Mouse (Mus musculus) liver, embryonic 11.5 days (tissue): Measurements from ENCODE around the gene Sergef. TPM values are rescaled to one million over a fixed set of nuclear protein-coding genes. Genes with fewer than 3 reads are reported as not detected.
A peak's percentile ranks its signal among the peaks of the same experiment; 100 is the strongest.

Source experiments
- ATAC-seq: fragments of 200-750 bp; cut with Nextera tagmentation; replicated peaks from 2 replicates; pipeline ENCODE4 v1.8.0; 2017; ENCODE audit warnings: moderate number of reproducible peaks, mild to moderate bottlenecking, moderate TSS enrichment, moderate library complexity; ENCODE audit not compliant: low FRiP score
- DNase-seq: peaks from one replicate; pipeline ENCODE4 v3.0.0-alpha.2; 2017; ENCODE audit warnings: low spot score
- H3K27ac ChIP-seq: fragments of 300-500 bp; sonication (generic); 2 replicates; pipeline ENCODE4 v1.5.1; 2014; ENCODE audit warnings: mild to moderate bottlenecking, low read depth, low read length, control low read depth
- H3K27me3 ChIP-seq: fragments of 300-500 bp; sonication (generic); replicated peaks from 2 replicates; pipeline ENCODE4 v1.6.1; 2014; ENCODE audit warnings: low read length, mixed read lengths; ENCODE audit not compliant: control insufficient read depth, insufficient read depth
- H3K36me3 ChIP-seq: fragments of 300-500 bp; sonication (generic); 2 replicates; pipeline ENCODE4 v1.6.1; 2014; ENCODE audit warnings: mild to moderate bottlenecking, low read length, moderate library complexity, mixed read lengths; ENCODE audit not compliant: control insufficient read depth, insufficient read depth
- H3K4me1 ChIP-seq: fragments of 300-500 bp; sonication (generic); replicated peaks from 2 replicates; pipeline ENCODE4 v1.6.1; 2014; ENCODE audit warnings: low read length, mixed read lengths; ENCODE audit not compliant: control insufficient read depth, insufficient read depth
- H3K4me2 ChIP-seq: fragments of 300-500 bp; sonication (generic); 2 replicates; pipeline ENCODE4 v1.6.1; 2014; ENCODE audit warnings: mild to moderate bottlenecking, control low read depth, moderate library complexity
- H3K4me3 ChIP-seq: fragments of 300-500 bp; sonication (generic); 2 replicates; pipeline ENCODE4 v1.5.1; 2014; ENCODE audit warnings: low read depth, low read length, control low read depth
- H3K9ac ChIP-seq: fragments of 300-500 bp; sonication (generic); 2 replicates; pipeline ENCODE4 v1.6.1; 2014; ENCODE audit warnings: low read depth, low read length, control low read depth
- H3K9me3 ChIP-seq: fragments of 300-500 bp; sonication (generic); 2 replicates; pipeline ENCODE4 v1.6.1; 2016; ENCODE audit warnings: low read length, inconsistent platforms, mixed read lengths; ENCODE audit not compliant: control insufficient read depth
- WGBS: fragments of 180-500 bp; shearing (Covaris S2); extraction: QIAGEN DNeasy Blood & Tissue Kit; methylation state at CpG from one replicate; pipeline ENCODE4 v1.1.7; 2014; 5-methylcytosine and 5-hydroxymethylcytosine counted together
- polyA plus RNA-seq: library from polyadenylated mRNA; unstranded; fragments of >200 nt; fragmentation: Nextera tagmentation; extraction: Ambion mirVana; gene quantifications from 2 replicates; pipeline ENCODE4 v1.2.1, GENCODE M21; 2014

Sergef gene
- polyA plus RNA-seq, 1 experiment from 2014 or later: 13.2 TPM

DNA sequence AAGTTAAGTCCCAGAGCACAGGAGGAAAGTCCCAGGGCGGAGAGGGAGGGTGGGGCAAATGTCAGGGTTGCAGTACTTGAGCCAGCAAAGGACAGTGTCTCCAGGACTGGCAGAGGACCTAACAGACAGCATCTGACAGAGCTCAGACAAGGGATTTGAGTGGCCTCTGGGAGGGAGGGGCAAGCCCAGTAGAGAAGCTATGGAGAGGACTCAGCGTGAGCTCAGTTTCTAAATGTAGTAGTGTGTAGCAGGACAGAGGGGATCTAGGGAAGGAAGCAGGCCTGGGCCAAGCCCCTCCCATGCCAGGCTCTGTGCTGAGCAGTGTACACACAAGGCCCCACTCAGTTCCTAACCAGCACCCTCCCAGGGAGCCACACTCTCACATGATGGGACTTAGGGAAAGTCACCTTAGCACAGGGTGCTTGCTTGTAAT is 157.5 kb downstream of the Sergef start:
- H3K4me3 ChIP-seq: no peak overlapping the region
- 38% methylated on average over 2 of the region's 2 CpGs for WGBS
- no peaks in the 10 kb centered on the region for H3K36me3 ChIP-seq
- DNase-seq: no peak
- H3K4me1 ChIP-seq: peaks cover 10% of the 10 kb centered on the region
- H3K27ac ChIP-seq: no peak overlapping the region
- no peak overlapping the region for H3K4me2 ChIP-seq
- no peak; the same call in 1 of the 2 replicates for ATAC-seq
- H3K9ac ChIP-seq: no peak overlapping the region
- H3K27me3 ChIP-seq: no peaks in the 10 kb centered on the region
- H3K9me3 ChIP-seq: no peaks in the 10 kb centered on the region

DNA sequence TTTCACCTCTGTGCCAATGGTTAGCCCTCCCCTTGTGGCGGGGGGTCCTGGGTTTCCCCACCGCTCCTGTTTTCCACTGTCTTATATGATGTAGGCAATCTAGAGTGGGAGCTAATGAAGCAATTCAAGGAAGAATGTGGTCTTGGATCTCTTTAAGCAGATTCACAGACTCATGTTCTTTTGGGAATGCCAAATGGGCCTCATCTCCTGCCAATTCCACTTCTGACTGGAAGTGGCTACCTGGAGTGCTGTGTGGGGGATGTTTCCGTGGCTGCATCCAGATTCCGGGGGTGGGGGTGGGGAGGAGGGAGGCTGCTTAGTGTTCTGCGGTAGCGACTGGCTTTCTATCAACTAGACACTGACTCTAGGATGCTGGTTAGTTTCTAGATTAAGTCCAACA is 159.8 kb downstream of the Sergef start:
- Histone ChIP-seq H3K4me3 (no peak overlapping the region), H3K4me1 (peaks cover 10% of the 10 kb centered on the region), H3K4me2 (no peak overlapping the region), H3K9me3 (no peaks in the 10 kb centered on the region), H3K36me3 (no peaks in the 10 kb centered on the region), H3K27me3 (no peaks in the 10 kb centered on the region), H3K27ac (no peak overlapping the region), H3K9ac (no peak overlapping the region)
- 72% methylated on average over 6 of the region's 6 CpGs for WGBS
- ATAC-seq (no peak), DNase-seq (no peak)

- ATAC-seq (0 out of 2 replicates have a peak, but pooled peaks have one; percentile 36), DNase-seq (no peak)
- Histone ChIP-seq H3K9me3 (no peaks in the 10 kb centered on the region), H3K4me1 (peaks cover 8% of the 10 kb centered on the region), H3K4me3 (no peak overlapping the region), H3K27ac (no peak overlapping the region), H3K9ac (no peak overlapping the region), H3K27me3 (no peaks in the 10 kb centered on the region), H3K4me2 (no peak overlapping the region), H3K36me3 (no peaks in the 10 kb centered on the region)
- 90% methylated on average over 3 of the region's 3 CpGs for WGBS
Measured at GRCm38 (mm10) chr7:46477456-46477855, 162.2 kb downstream of the Sergef start.

GRCm38 (mm10) chr7:46475464-46475863 is 164.1 kb downstream of the Sergef start:
- DNase-seq: no peak
- no peaks in the 10 kb centered on the region for H3K9me3 ChIP-seq
- ATAC-seq: no peak
- whole genome bisulfite sequencing: 83% methylated on average over 5 of the region's 5 CpGs
- H3K9ac ChIP-seq: no peak overlapping the region
- H3K4me2 ChIP-seq: no peak overlapping the region
- H3K27ac ChIP-seq: no peak overlapping the region
- H3K4me3 ChIP-seq: no peak overlapping the region
- no peaks in the 10 kb centered on the region for H3K27me3 ChIP-seq
- H3K36me3 ChIP-seq: no peaks in the 10 kb centered on the region
- peaks cover 2% of the 10 kb centered on the region; the same call in 1 of the 2 replicates for H3K4me1 ChIP-seq

- no peak for ATAC-seq
Measured at GRCm38 (mm10) chr7:46473141-46473540, 166.5 kb downstream of the Sergef start.

GRCm38 (mm10) chr7:46471054-46471737 is 168.4 kb downstream of the Sergef start:
- H3K36me3 ChIP-seq: no peaks in the 10 kb centered on the region
- no peaks in the 10 kb centered on the region for H3K9me3 ChIP-seq
- no peak overlapping the region for H3K4me2 ChIP-seq
- H3K27me3 ChIP-seq: no peaks in the 10 kb centered on the region
- ATAC-seq (peak; percentile 54; the same call in 1 of the 2 replicates), DNase-seq (no peak)
- WGBS: 45% methylated on average over 7 of the region's 7 CpGs
- H3K4me3 ChIP-seq: no peak overlapping the region
- no peak overlapping the region for H3K9ac ChIP-seq
- H3K27ac ChIP-seq: no peak overlapping the region
- peaks cover 2% of the 10 kb centered on the region; the same call in 1 of the 2 replicates for H3K4me1 ChIP-seq

More at GRCm38 (mm10) chr7:46473141-46473540, 166.5 kb downstream of the Sergef start:
- peaks cover 2% of the 10 kb centered on the region; the same call in 1 of the 2 replicates for H3K4me1 ChIP-seq
- H3K9ac ChIP-seq: no peak overlapping the region
- no peak overlapping the region for H3K4me2 ChIP-seq
- no peak overlapping the region for H3K27ac ChIP-seq
- 40% methylated on average over 9 of the region's 9 CpGs for WGBS
- no peak overlapping the region for H3K4me3 ChIP-seq
- DNase-seq: no peak
- no peaks in the 10 kb centered on the region for H3K36me3 ChIP-seq
- no peaks in the 10 kb centered on the region for H3K9me3 ChIP-seq
- H3K27me3 ChIP-seq: no peaks in the 10 kb centered on the region

GRCm38 (mm10) chr7:46469542-46469941 is 170.1 kb downstream of the Sergef start:
- H3K4me3 ChIP-seq: no peak overlapping the region
- H3K4me1 ChIP-seq: peaks cover 2% of the 10 kb centered on the region; the same call in 1 of the 2 replicates
- H3K27ac ChIP-seq: no peak overlapping the region
- ATAC-seq (no peak), DNase-seq (no peak)
- H3K27me3 ChIP-seq: no peaks in the 10 kb centered on the region
- no peak overlapping the region for H3K4me2 ChIP-seq
- no peaks in the 10 kb centered on the region for H3K36me3 ChIP-seq
- no peak overlapping the region for H3K9ac ChIP-seq
- H3K9me3 ChIP-seq: no peaks in the 10 kb centered on the region
- 71% methylated on average over 3 of the region's 3 CpGs for WGBS

DNA sequence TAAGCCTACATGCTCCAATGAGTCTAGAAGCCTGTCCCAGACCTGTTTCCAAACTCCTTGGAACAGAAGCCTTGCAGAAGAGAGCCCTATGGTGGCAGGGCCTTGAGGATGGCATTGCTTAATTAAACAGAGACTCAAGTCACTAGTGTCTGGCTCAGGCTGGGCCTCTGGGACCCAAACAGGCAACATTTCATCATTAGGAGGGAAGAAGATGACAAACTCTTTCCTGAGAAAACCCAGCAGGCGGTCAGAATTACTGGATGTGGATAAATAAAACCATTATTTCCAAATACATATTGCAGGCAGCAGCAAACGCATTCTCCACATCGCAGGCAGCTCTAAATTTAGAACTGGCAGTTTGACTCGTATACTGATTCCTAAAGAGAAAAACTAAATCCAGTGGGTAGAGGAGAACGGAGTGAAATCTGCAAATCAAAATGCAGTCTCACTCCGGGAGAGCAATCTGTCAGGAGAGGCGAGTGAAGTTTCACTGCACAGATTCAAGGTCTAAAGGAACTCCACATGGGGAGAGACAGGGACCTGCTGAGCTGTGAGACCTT is 173.1 kb downstream of the Sergef start:
- ATAC-seq: no peak
- H3K27me3 ChIP-seq: no peaks in the 10 kb centered on the region
- no peaks in the 10 kb centered on the region for H3K9me3 ChIP-seq
- H3K36me3 ChIP-seq: no peaks in the 10 kb centered on the region
- peaks cover 2% of the 10 kb centered on the region; the same call in 1 of the 2 replicates for H3K4me1 ChIP-seq
- WGBS: 67% methylated on average over 7 of the region's 7 CpGs
- no peak overlapping the region for H3K4me3 ChIP-seq
- DNase-seq: no peak
- no peak overlapping the region for H3K9ac ChIP-seq
- H3K4me2 ChIP-seq: no peak overlapping the region
- no peak overlapping the region for H3K27ac ChIP-seq

GRCm38 (mm10) chr7:46463136-46463535 is 176.5 kb downstream of the Sergef start:
- Histone ChIP-seq H3K36me3 (no peaks in the 10 kb centered on the region), H3K27ac (no peak overlapping the region), H3K4me2 (no peak overlapping the region), H3K4me1 (no peaks in the 10 kb centered on the region), H3K27me3 (no peaks in the 10 kb centered on the region), H3K9me3 (no peaks in the 10 kb centered on the region), H3K4me3 (no peak overlapping the region), H3K9ac (no peak overlapping the region)
- ATAC-seq (no peak), DNase-seq (no peak)
- WGBS: 77% methylated on average over 8 of the region's 8 CpGs
